Mouse (Mus musculus) testis, adult 10 weeks (tissue): ENCODE results near the gene Smyd2. TPM values are rescaled to one million over a fixed set of nuclear protein-coding genes. Genes with fewer than 3 reads are reported as not detected.

Experiments
- polyA plus RNA-seq: library from polyadenylated mRNA; stranded (reverse); fragments of 350-450 nt; fragmentation: Illumina TruSeq; extraction: RNeasy Lipid Tissue Mini Kit (QIAGEN cat#74804); gene quantifications from one replicate; pipeline ENCODE4 v1.2.3, GENCODE M21; 2014; ENCODE audit warnings: low read depth, low replicate concordance

Gene Smyd2
- 4.2 TPM for polyA plus RNA-seq

GRCm38 (mm10) chr1:189921818-189922592 is at the start of gene Smyd2:
Gene Smyd2, minus strand, starts transcription at chr1:189922363.

Other genes with a start within 250 kb of the Smyd2 start
- gene Cenpf, start 234.3 kb downstream of the Smyd2 start, polyA plus RNA-seq: 63.0 TPM
- 0.77 TPM for gene Ptpn14, start 194.1 kb downstream of the Smyd2 start, polyA plus RNA-seq
- gene Prox1, start 248.4 kb upstream of the Smyd2 start, polyA plus RNA-seq: 3.1 TPM